Mouse (Mus musculus): Measurements from ENCODE around the gene Scfd2.
A peak's percentile ranks its signal among the peaks of the same experiment; 100 is the strongest.

Gene Scfd2

GRCm38 (mm10) chr5:74455510-74456269 is 75.9 kb downstream of the Scfd2 start:
- no peak for DNase-seq

- no peak for DNase-seq
Observed at GRCm38 (mm10) chr5:74455094-74455493, 76.5 kb downstream of the Scfd2 start.

GRCm38 (mm10) chr5:74450977-74451376 is 80.6 kb downstream of the Scfd2 start:
- DNase-seq, result no peak

DNA sequence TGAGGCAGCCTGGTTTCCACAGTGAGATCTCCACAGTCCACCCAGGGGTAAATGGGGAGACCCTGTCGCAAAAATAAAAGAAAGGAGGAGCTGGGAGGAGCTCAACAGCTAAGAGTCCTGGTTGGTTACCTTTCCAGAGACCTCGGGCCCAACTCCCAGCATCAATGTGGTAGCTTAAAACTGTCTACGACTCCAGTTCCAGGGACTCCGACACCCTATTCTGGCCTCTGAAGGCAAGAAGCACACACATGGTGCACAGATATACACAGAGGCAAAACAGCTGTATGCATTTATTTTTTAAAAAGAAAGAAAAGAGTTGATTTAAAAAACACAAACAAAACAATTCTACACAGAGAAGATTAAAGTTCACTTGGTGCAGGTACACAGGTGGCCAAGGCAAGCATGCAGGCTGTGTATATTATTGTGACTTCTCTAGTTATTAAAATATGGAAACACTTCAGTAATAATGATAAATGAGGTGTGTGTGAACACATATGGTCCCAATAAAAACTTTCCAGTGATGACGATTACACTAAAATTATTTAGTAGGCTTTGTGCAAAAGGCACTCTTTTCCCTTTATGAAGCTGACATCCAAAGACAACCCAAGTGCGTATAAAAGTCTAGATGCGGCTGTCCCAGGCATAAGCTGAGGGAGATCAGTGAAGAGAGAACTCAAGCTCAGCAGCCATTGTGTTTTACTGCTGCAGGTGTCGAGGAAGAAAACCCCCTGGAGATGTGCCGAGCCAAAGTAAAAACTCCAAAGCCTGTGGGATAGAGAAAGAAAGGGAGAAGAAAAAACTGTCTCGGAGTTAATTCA is 83.8 kb downstream of the Scfd2 start:
- DNase-seq, result no peak

GRCm38 (mm10) chr5:74445861-74446260 is 85.7 kb downstream of the Scfd2 start:
- no peak for DNase-seq

DNA sequence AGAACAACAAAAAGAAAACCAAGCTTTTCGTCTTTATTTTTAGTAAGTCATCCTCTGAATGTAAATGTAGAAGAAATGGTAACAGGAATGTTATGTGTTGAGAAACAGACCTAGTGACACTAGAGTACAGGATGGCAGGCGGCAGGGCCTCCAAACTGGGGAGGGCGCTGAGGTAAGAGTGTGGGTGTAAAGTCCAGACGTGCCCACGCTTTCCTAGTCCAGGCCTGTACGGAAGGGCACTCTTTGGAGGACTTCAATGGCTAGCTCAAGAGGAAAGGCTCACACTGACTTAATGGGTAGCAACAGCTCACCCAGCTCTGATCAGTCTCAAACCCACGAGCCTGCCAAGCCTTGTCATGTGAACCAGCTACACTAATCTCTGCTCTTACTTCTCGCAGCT is 93.2 kb downstream of the Scfd2 start:
- no peak for DNase-seq

GRCm38 (mm10) chr5:74433580-74434147 is 97.9 kb downstream of the Scfd2 start:
- peak; percentile 54 to 74 for DNase-seq

- DNase-seq, result no peak
Observed at GRCm38 (mm10) chr5:74432879-74433539, 98.5 kb downstream of the Scfd2 start.

DNA sequence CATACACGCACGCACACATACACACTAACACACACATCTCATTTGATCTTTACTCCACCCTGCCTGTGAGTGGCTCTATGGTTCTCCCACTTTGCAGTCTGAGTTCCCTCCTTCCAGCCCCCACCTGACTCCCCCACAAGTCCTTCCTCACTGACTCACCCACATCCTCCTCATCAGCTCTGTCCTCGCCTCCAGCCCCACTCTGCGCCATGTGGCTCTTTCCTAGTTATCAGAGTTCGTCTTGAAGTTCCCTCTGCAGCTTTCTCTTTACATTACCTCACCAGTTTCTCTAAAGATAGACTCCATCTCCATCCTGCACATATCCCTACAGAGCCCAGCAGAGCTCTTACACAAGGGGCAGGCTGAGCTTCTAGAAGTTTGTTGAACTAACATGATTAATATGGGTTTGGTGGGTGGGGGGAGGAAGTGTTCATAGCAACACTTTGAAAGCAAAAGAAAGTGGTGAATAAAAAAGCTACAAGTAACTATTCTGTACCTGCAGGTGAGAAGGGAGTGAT is 110.9 kb downstream of the Scfd2 start:
- DNase-seq, result no peak

- no peak for DNase-seq
Observed at GRCm38 (mm10) chr5:74412557-74412956, 119.0 kb downstream of the Scfd2 start.

DNA sequence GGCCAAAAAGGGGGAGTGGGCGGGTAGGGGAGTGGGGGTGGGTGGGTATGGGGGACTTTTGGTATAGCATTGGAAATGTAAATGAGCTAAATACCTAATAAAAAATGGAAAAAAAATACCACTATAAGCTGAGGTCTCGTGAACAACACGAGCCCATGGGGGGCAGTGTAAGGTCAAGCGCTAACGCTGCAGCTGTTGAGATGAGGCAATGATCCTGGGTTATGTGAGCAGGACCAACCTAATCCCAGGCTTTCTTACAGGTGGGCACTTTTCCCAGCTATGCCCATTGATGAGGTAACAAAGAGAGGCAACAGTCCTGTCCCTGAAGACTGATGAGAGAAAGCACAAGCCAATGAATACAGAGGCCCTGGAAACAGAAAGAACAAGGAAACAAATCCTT is 126.7 kb downstream of the Scfd2 start:
- no peak for DNase-seq

GRCm38 (mm10) chr5:74404083-74404482 is 127.5 kb downstream of the Scfd2 start:
- no peak for DNase-seq

DNA sequence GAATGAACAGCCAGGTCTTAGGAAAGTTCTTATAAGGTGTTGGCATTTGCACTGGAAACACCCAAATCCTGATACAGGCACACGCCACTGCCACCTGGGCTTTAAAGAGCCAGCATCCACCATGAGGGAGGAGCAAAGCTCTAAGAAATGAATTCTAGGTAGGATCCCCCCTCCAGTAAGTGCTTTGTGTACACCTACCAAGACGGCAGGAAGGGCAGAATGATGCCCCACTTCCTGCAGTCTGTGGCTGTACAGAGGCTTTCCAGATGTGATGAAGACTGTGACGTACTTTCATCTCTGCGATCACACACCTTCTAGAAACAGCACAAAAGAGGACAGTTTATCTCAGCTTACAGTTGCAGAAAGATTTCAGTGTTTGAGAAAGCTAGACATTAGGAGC is 128.9 kb downstream of the Scfd2 start:
- no peak for DNase-seq

DNA sequence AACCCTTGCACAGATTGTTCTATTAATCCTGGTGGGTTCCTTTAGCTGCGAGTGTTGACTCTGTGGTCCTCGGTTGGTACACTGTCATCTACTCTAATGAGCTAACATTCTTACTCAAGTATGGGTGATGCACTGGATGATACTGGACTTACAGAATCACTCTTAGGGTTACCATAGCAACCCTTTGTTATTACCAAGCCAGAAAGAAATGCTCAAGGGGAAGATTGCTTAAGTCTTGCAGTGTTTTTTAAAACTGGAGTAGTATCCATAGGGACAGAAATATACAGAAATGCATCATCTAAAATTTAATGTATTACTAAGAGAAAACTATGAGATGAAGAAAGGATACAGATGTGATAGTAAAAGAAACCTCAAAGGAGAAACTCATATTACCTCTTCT is 139.8 kb downstream of the Scfd2 start:
- no peak for DNase-seq

DNA sequence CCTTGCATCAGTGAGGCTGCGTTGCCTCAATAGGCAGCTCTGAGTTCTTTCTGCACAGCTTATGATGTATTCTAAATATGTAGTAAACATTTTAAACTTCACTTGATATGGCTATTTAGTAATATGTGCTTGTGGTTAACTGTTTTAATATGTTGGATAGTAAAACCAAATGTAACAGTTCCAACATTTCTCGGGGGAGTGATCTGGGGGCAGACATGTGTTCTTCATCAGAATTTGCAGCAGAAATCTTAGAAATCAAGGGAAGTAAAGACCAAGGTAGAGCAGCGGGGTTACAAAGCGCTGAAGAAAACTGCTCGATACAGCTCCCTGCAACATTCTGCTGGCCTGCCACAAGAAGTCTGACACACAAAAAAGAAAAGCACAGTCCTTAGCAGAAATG is 140.2 kb downstream of the Scfd2 start:
- no peak for DNase-seq

- DNase-seq, result no peak
Observed at GRCm38 (mm10) chr5:74388849-74389248, 142.7 kb downstream of the Scfd2 start.

DNA sequence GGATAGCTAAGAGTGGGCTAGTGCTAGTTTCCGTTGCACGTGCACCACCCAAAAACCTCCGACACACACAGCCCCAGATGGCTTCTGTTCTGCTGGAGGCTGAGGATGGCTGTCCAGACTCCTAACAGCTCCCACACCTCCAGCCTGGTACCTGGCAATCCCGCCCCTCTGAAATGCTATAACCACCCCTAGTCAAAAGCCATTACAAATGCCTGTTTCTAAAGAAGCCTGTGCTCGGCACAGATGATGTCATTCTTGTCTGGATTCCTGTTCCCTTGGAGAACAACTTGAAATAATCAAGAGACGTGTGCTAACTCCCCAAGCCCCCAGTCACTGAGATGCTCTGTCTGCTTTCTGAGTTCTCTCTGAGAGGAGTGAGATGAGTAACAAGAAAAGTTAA is 143.5 kb downstream of the Scfd2 start:
- no peak for DNase-seq

- no peak for DNase-seq
Observed at GRCm38 (mm10) chr5:74387143-74387886, 144.2 kb downstream of the Scfd2 start.

GRCm38 (mm10) chr5:74380045-74380444 is 151.5 kb downstream of the Scfd2 start:
- DNase-seq, result no peak

DNA sequence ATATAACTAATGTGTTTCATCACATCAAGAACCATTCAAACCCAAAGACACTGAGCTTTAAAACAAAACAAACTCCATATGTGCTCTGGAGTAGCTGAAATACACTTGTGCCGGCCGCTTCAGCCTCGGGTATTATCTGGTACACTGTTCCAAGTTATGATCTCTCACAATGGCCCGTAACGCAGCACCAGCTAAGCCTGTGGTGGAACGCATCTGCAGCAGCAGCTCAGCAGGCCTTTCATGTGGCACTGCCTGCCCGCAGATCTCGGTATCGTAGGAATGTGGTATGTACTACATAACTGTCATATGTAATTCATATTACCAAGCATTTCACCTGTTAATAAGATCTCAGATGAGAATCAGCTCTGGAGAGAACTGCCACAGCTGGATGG is 164.9 kb downstream of the Scfd2 start:
- no peak for DNase-seq

GRCm38 (mm10) chr5:74365984-74366709 is 165.4 kb downstream of the Scfd2 start:
- DNase-seq, result no peak

DNA sequence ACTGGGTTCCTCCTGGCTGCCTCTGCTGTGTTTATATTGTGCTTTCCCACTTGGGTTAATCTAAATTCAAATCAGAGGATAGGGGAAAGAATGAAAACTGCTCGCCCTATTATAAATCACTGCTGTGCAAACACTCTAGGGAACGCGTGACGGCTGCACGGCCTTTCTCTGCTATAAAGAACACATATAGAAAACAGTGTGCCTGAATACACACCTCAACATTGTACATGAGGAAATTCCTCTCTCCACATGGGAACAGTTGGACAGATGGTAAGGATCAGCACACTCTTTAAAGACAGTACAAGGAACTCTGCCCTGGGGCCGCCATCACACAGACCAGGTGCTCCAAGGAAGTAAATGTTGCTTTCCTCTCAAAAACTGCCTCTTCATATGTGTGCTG is 166.2 kb downstream of the Scfd2 start:
- DNase-seq, result no peak

All from lung, postnatal 4 days (tissue).